Mouse (Mus musculus): ENCODE data around the gene Ptpn14.

Gene Ptpn14

DNA sequence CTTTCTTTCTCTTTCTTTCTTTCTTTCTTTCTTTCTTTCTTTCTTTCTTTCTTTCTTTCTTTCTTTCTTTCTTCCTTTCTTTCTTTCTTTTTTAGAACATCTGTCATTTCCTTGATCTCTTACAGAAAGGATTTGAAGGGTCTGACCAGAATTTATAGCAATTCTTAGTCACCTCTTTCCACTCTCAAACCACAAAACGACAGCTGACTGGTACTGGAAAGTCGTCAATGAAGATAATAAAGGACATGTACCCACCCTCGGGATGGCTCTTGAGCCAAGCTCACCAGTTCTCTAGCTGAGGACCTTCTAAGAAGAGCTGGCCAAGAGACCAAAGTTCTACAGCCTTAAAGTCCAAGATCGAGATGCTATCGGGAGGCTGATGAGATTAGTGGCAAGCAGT, 9.5 kb upstream of the Ptpn14 start:
- DNase-seq: no peak

GRCm38 (mm10) chr1:189726121-189726520, 1.9 kb upstream of the Ptpn14 start:
- DNase-seq: no peak

DNA sequence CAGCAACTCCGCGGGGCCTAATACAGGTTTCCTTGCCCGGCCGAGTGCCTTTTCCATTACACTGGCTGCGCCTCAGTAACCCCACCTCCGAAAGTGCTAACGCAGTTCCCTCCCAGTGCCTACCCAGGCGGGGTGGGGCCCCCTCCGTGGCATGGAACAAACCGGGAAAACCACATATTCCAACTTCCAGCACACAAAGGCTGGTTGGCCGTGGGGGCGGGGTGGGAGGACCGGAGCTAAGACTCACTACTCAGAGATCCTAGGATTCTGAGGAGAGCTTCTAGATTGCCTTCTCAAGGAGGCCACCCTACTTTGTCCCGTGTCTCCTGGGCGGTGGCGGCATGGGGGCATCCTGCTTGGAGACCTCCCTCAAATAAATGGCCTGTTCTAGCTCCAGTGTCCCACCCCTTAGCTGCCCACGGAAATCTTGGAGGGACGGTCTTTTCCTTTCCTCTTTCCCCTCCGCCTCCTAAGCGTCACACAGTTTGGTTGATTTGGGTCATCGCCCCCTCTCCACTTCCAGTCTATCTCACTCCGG, 653 bp upstream of the Ptpn14 start:
- DNase-seq: no peak

- no peak for DNase-seq
Measured at GRCm38 (mm10) chr1:189728784-189729115, 682 bp downstream of the Ptpn14 start.

DNA sequence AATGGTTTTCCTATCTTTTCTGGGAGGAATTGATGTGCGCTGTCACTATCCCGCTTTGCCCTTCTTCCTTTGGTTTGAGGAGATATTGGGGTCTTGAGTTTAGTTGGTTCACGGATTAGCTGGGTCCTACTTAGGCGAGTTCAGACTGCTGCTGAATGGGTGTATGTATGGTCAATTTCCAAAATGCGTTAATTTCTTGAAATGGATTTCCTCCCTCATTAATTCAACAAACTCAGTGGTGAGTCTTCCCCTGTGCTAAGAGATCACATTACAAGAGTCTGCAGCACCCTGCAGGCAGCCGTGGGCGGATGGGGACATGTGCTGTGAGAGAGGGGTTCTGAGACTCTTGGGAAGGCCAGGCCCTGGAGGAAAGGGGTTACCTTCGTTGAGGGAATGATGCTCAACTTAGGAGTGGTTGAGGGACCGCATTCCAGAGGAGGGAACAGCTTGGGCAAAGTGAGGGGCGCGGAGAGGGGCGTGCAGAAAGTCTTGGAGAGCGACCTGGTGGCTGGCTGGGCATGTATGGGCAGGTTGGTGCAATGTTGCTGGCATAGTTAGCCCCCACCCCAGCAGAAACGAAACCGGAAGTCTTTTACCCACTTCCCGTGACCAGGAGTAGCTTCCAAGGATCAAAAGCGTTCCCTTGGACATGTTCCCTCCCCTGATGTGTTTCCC, 1.2 kb downstream of the Ptpn14 start:
- no peak for DNase-seq

GRCm38 (mm10) chr1:189731697-189732096, 3.6 kb downstream of the Ptpn14 start:
- DNase-seq: no peak

DNA sequence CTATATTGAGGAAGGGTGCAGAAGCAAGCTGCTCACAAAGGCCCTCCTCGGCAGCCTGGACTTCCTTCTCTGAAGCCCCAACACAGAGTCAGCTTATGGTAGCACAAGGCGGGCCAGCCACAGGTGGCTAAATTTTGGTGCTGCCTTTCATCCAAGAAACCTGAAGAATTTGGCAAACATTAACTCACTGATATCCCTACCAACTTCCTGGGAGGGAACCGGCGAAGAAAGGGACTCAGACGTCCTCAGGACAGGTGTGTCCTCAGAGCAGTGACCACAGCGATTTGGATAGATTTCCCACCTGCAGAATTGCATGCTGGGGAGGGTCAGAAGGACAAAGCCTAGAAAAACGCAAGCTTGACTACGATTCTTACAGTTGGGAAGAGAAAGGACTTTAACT, 4.1 kb downstream of the Ptpn14 start:
- no peak for DNase-seq

DNA sequence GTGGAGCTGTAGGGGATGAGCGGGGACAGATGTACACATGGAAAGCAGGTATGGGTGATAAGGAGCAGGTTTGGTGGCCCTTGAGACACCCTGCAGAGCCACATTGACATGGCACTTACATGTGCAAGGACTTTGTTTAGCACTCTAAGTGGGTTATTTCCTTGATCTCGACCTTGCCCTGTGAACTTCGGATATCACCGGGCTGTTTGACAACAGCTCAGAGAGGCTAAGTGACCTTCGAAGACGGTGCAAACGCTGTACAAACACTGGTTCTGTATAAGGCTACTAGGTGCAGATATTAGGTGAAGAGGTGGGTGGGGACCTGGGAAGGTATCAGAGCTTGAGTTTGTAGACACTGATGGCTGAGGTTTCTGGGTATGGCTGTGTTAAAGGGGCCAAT, 12.0 kb downstream of the Ptpn14 start:
- DNase-seq: no peak

GRCm38 (mm10) chr1:189742041-189742440, 14.0 kb downstream of the Ptpn14 start:
- no peak for DNase-seq

- DNase-seq: no peak
Measured at GRCm38 (mm10) chr1:189743136-189743535, 15.1 kb downstream of the Ptpn14 start.

GRCm38 (mm10) chr1:189744914-189745710, 17.0 kb downstream of the Ptpn14 start:
- DNase-seq: no peak

DNA sequence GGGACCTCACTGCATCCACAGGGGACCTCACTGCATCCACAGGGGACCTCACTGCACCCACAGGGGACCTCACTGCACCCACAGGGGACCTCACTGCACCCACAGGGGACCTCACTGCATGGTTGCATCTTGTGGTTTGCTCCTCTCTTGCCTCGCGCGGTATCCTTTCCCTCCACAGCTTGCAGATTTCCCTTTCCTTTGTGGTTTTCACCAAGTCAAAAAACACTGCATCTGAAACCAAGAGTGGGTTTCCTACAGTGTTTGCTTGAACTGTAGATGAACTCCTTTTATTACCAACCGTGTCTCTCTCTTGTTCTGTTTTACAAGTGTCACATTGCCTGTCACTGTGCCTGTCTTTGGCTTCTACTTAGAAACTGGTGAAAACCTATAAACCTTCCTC, 18.5 kb downstream of the Ptpn14 start:
- no peak for DNase-seq

DNA sequence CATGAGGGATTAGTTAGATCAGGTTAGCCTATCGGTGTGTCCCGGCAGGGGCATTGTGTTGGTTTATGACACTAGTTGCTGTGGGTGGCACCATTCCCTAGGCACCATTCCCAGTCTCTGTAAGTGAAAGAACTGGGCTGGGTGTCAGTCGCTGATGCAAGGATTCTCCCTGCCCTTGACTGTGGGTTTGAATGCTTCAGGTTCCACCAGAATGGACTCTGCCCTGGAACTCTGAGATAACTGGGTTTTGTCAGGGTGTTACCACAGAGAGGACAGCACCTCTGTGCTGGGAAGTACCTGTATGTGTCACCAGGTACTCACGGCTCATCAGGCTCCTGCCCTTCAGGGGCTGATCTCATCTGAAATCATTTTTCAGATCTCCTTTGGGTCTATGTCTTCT, 21.7 kb downstream of the Ptpn14 start:
- DNase-seq: no peak

GRCm38 (mm10) chr1:189750233-189750632, 22.2 kb downstream of the Ptpn14 start:
- no peak for DNase-seq

DNA sequence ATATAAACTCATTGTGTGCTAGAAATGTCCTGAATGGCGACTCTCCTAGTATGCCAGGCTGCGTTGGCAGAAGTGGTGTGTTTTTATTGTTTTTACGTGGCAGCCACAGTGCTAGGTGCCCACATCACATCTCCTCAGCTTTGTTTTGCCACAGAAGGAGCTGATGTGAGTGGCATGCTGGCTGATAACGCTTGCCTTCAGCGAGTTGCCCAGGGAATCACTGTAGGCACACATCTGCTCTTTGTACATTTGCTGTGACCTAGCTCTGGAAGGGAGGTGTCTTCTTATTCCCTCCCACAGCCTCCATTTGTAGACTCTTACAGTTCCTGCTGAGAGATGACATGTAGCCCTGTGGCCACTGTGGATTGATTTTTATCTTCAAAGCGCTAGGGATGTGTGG, 24.2 kb downstream of the Ptpn14 start:
- no peak for DNase-seq

DNA sequence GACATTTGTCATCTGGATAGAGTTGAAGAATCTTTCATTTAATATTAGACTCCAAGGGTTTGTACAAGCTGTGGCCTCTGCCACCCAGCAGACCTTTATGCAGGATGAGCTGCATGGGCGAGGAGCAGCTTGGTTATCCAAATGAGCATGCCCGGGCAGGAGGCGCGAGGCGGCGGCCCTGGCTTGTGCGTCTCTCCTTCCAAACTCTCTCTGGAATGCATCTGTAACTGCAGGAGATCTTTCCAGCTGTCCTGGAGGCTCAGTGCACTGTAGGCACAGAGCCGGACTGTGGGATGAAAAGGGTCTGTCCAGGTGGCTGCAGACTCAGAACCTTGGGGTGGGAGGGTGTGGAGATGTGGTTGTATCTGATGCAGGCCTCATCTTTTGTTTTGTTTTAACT, 27.0 kb downstream of the Ptpn14 start:
- no peak for DNase-seq

- peak; percentile 52 for DNase-seq
Measured at GRCm38 (mm10) chr1:189756306-189757053, 28.4 kb downstream of the Ptpn14 start.

DNA sequence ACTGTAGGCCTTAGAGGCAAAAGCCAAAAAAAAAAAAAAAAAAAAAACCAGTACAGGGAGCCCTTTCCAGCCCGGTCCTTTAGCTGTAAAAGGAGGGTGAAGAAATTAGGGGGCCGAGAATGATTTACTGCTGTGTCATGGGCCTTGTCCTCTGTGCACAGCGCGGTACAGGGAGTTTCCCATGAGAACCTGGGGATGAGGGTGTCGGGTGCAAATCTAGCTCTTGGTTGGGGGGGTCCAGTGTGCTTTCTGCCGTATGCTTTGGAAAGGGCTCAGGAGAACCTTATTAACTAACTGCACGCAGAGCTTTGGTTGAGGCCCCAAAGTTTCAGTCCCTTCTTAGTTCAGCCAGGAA, 29.0 kb downstream of the Ptpn14 start:
- DNase-seq: no peak

GRCm38 (mm10) chr1:189761581-189762021, 33.5 kb downstream of the Ptpn14 start:
- DNase-seq: no peak

- no peak for DNase-seq
Measured at GRCm38 (mm10) chr1:189764258-189764657, 36.2 kb downstream of the Ptpn14 start.

GRCm38 (mm10) chr1:189767164-189767563, 39.1 kb downstream of the Ptpn14 start:
- no peak for DNase-seq

- no peak for DNase-seq
Measured at GRCm38 (mm10) chr1:189767910-189768309, 39.8 kb downstream of the Ptpn14 start.

DNA sequence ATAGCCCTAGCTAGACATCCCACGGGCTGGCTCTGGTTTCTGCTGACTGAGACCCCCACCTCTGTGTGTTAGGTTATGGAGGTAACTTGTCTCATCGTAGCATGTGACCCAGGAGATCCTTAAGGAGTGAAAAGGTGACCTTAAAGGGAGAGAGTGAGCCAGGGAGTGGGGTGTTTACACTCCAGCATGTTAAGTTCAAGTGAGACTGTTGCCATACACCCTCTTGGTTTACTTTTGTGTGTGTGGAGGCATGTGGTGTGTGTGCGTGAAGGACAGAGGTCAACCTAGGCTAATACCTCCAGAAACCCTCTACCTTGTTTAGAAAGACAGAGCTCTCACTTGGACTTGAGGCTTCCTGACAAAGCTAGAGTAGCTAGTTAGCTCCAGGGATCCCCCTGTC, 42.4 kb downstream of the Ptpn14 start:
- DNase-seq: no peak

DNA sequence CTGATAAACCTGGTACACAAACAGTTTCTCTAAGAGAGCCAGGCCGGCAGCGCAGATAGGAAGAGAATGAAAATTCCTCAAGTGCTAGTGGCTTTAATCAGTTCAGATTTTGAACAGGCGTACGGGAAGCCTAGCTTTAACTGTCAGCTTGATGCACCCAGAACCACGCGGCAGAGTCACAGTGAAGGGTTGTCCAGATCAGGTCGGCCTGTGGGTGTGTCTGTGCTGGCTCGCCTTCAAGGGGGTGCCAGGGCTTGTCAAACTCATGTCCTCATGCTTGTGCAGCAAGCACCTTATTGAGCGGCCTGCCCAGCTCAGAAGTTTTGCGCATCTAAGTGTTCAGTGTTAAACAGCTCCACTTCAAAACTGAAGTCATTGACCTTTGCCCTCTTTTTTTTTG, 44.6 kb downstream of the Ptpn14 start:
- no peak for DNase-seq

All from retina, postnatal 1 day (tissue).